Mouse (Mus musculus): ENCODE results near the gene Gm2431. TPM values are rescaled to one million over a fixed set of nuclear protein-coding genes. Genes with fewer than 3 reads are reported as not detected.

The Gm2431 gene
- not detected for polyA plus RNA-seq (2014; fragmentation: Illumina TruSeq; extraction: RNeasy Lipid Tissue Mini Kit (QIAGEN cat#74804); ENCODE audit: low read depth, low replicate concordance)

DNA sequence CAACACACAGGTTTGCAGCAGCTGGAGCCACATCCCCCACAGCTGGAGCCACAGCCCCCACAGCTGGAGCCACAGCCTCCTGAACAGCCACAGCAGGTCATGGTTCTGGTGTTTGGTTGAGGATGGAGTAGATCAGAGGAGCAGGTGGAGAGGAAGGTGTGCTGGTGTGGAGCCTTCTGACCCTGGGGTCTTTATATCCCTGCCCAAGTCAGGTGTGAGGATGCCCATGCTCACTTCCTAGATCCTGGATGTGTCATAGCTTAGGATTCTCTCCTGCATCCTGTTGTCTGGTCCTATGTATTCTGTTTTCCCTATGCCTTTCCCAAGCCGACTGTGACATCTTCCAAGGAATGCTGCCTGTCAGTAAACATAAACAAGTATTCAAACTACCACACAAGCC is at the start of gene Gm2431:
Gm2431 (minus strand) TSS at position 101 of the 400 bp plus-strand sequence.

DNA sequence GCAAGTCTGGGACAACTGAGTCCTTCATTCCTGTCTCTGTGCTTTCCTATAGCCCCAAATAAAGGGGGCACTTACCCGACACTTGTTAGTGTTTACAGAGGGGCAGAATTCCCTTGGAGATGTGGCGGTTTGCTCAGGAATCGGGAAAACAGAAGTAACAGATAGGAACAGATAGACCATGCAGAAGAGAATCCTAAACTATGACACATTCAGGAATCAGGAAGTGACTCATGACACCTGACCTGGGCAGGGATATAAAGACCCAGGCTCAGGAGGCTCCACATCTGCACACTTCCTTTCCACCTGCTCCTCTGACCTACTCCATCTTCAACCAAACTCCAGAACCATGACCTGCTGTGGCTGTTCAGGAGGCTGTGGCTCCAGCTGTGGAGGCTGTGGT is 45.1 kb upstream of the Gm2431 start, which contains the start of gene Krtap5-4:
Krtap5-4 (plus strand) TSS at position 301 of the 400 bp plus-strand sequence.

DNA sequence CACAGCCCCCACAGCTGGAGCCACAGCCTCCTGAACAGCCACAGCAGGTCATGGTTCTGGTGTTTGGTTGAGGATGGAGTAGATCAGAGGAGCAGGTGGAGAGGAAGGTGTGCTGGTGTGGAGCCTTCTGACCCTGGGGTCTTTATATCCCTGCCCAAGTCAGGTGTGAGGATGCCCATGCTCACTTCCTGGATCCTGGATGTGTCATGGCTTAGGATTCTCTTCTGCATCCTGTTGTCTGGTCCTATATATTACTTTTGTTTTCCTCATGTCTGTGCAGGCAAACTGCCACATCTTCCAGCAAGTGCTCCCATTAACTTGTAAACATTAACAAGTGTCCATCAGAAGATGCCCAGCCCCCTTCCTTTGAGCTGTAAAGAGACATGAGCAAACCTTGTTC is 38.9 kb upstream of the Gm2431 start, which contains the start of gene Krtap5-1:
Krtap5-1 (minus strand) TSS at position 101 of the 400 bp plus-strand sequence.

DNA sequence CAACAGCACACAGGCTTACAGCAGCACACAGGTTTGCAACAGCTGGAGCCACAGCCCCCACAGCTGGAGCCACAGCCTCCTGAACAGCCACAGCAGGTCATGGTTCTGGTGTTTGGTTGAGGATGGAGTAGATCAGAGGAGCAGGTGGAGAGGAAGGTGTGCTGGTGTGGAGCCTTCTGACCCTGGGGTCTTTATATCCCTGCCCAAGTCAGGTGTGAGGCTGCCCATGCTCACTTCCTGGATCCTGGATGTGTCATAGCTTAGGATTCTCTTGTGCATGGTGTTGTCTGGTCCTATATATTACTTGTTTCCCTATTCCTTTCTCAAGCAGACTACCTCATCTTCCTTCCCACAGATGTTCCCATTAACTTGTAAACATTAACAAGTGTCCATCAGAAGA is 16.1 kb upstream of the Gm2431 start, which contains the start of gene Gm4559:
Gm4559 (minus strand) TSS at position 101 of the 400 bp plus-strand sequence.

DNA sequence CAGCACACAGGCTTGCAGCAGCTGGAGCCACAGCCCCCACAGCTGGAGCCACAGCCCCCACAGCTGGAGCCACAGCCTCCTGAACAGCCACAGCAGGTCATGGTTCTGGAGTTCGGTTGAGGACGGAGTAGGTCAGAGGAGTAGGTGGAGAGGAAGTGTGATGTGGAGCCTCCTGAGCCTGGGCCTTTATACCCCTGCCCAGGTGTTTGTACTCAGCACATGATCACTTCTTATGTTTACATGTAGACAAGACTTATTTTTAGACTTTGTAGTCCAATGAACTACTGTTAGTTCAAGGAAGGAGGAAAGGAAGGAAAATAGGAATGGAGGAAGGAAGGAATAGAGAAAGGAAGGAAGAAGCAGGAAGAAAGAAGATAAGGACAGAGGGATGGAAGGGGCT is 17.2 kb downstream of the Gm2431 start, which contains the start of gene Gm40460:
Gm40460 (minus strand) TSS at position 101 of the 400 bp plus-strand sequence.

DNA sequence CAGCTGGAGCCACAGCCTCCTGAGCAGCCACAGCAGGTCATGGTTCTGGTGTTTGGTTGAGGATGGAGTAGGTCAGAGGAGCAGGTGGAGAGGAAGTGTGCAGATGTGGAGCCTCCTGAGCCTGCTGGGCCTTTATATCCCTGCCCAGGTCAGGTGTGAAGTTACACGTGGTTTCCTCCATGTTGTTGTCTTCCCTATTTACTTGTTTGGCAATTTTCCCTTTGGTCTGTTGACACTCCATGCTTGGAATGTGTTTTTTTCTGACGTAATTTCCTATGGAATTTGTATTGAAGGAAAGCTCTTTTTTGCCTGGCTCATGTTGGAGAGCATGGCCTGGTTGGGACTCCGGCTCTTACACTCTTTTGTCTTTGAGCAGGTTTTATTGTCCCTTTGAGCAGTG is 28.3 kb downstream of the Gm2431 start, which contains the start of gene Krtap5-5:
Krtap5-5 (minus strand) TSS at position 101 of the 400 bp plus-strand sequence.

DNA sequence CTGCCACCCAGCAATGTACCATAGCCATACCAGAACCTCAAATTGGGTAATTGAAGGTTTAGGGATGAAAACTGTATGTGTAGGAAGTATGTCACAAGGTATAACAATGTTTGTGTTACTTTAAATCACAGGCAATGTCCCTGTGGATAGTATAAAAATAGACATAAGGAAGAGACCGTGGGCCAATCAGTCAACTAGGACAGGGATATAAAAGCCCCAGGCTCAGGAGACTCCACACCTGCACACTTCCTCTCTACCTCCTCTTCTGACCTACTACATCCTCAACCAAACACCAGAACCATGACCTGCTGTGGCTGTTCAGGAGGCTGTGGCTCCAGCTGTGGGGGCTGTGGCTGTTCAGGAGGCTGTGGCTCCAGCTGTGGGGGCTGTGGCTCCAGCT is 46.6 kb downstream of the Gm2431 start, which contains the start of gene Gm7579:
Gm7579 (plus strand) TSS at position 301 of the 400 bp plus-strand sequence.

Other genes with a start within 250 kb of the Gm2431 start
- gene Mob2, start 197.3 kb downstream of the Gm2431 start, polyA plus RNA-seq (2014; fragmentation: Illumina TruSeq; extraction: RNeasy Lipid Tissue Mini Kit (QIAGEN cat#74804); ENCODE audit: low read depth, low replicate concordance) = 10.8 TPM
- 0.28 TPM for gene Dusp8, start 162.5 kb downstream of the Gm2431 start, polyA plus RNA-seq (2014; fragmentation: Illumina TruSeq; extraction: RNeasy Lipid Tissue Mini Kit (QIAGEN cat#74804); ENCODE audit: low read depth, low replicate concordance)
- not detected for gene Gm45618, start 137.6 kb downstream of the Gm2431 start, polyA plus RNA-seq (2014; fragmentation: Illumina TruSeq; extraction: RNeasy Lipid Tissue Mini Kit (QIAGEN cat#74804); ENCODE audit: low read depth, low replicate concordance)
- not detected for gene Gm39115, start 122.3 kb downstream of the Gm2431 start, polyA plus RNA-seq (2014; fragmentation: Illumina TruSeq; extraction: RNeasy Lipid Tissue Mini Kit (QIAGEN cat#74804); ENCODE audit: low read depth, low replicate concordance)
- not detected for gene Gm45337, start 113.7 kb downstream of the Gm2431 start, polyA plus RNA-seq (2014; fragmentation: Illumina TruSeq; extraction: RNeasy Lipid Tissue Mini Kit (QIAGEN cat#74804); ENCODE audit: low read depth, low replicate concordance)
- not detected for gene Gm29735, start 101.2 kb downstream of the Gm2431 start, polyA plus RNA-seq (2014; fragmentation: Illumina TruSeq; extraction: RNeasy Lipid Tissue Mini Kit (QIAGEN cat#74804); ENCODE audit: low read depth, low replicate concordance)
- not detected for gene Gm4553, start 92.6 kb downstream of the Gm2431 start, polyA plus RNA-seq (2014; fragmentation: Illumina TruSeq; extraction: RNeasy Lipid Tissue Mini Kit (QIAGEN cat#74804); ENCODE audit: low read depth, low replicate concordance)
- gene Krtap5-2, start 82.3 kb downstream of the Gm2431 start, polyA plus RNA-seq (2014; fragmentation: Illumina TruSeq; extraction: RNeasy Lipid Tissue Mini Kit (QIAGEN cat#74804); ENCODE audit: low read depth, low replicate concordance) = not detected
- gene Gm10153, start 68.0 kb downstream of the Gm2431 start, polyA plus RNA-seq (2014; fragmentation: Illumina TruSeq; extraction: RNeasy Lipid Tissue Mini Kit (QIAGEN cat#74804); ENCODE audit: low read depth, low replicate concordance) = not detected
- not detected for gene Krtap5-3, start 57.0 kb downstream of the Gm2431 start, polyA plus RNA-seq (2014; fragmentation: Illumina TruSeq; extraction: RNeasy Lipid Tissue Mini Kit (QIAGEN cat#74804); ENCODE audit: low read depth, low replicate concordance)
- gene Gm7579, start 46.5 kb downstream of the Gm2431 start, polyA plus RNA-seq (2014; fragmentation: Illumina TruSeq; extraction: RNeasy Lipid Tissue Mini Kit (QIAGEN cat#74804); ENCODE audit: low read depth, low replicate concordance) = not detected
- gene Krtap5-5, start 28.4 kb downstream of the Gm2431 start, polyA plus RNA-seq (2014; fragmentation: Illumina TruSeq; extraction: RNeasy Lipid Tissue Mini Kit (QIAGEN cat#74804); ENCODE audit: low read depth, low replicate concordance) = not detected
- not detected for gene Gm40460, start 17.3 kb downstream of the Gm2431 start, polyA plus RNA-seq (2014; fragmentation: Illumina TruSeq; extraction: RNeasy Lipid Tissue Mini Kit (QIAGEN cat#74804); ENCODE audit: low read depth, low replicate concordance)
- not detected for gene Gm4559, start 16.0 kb upstream of the Gm2431 start, polyA plus RNA-seq (2014; fragmentation: Illumina TruSeq; extraction: RNeasy Lipid Tissue Mini Kit (QIAGEN cat#74804); ENCODE audit: low read depth, low replicate concordance)
- gene Krtap5-1, start 38.8 kb upstream of the Gm2431 start, polyA plus RNA-seq (2014; fragmentation: Illumina TruSeq; extraction: RNeasy Lipid Tissue Mini Kit (QIAGEN cat#74804); ENCODE audit: low read depth, low replicate concordance) = not detected
- gene Krtap5-4, start 45.2 kb upstream of the Gm2431 start, polyA plus RNA-seq (2014; fragmentation: Illumina TruSeq; extraction: RNeasy Lipid Tissue Mini Kit (QIAGEN cat#74804); ENCODE audit: low read depth, low replicate concordance) = not detected
- not detected for gene Ifitm10, start 115.4 kb upstream of the Gm2431 start, polyA plus RNA-seq (2014; fragmentation: Illumina TruSeq; extraction: RNeasy Lipid Tissue Mini Kit (QIAGEN cat#74804); ENCODE audit: low read depth, low replicate concordance)
- gene Gm49369, start 124.3 kb upstream of the Gm2431 start, polyA plus RNA-seq (2014; fragmentation: Illumina TruSeq; extraction: RNeasy Lipid Tissue Mini Kit (QIAGEN cat#74804); ENCODE audit: low read depth, low replicate concordance) = 33.5 TPM
- gene Ctsd, start 129.7 kb upstream of the Gm2431 start, polyA plus RNA-seq (2014; fragmentation: Illumina TruSeq; extraction: RNeasy Lipid Tissue Mini Kit (QIAGEN cat#74804); ENCODE audit: low read depth, low replicate concordance) = 46.4 TPM
- not detected for gene Syt8, start 176.5 kb upstream of the Gm2431 start, polyA plus RNA-seq (2014; fragmentation: Illumina TruSeq; extraction: RNeasy Lipid Tissue Mini Kit (QIAGEN cat#74804); ENCODE audit: low read depth, low replicate concordance)
- not detected for gene Tnni2, start 183.5 kb upstream of the Gm2431 start, polyA plus RNA-seq (2014; fragmentation: Illumina TruSeq; extraction: RNeasy Lipid Tissue Mini Kit (QIAGEN cat#74804); ENCODE audit: low read depth, low replicate concordance)
- 1.6 TPM for gene Lsp1, start 202.5 kb upstream of the Gm2431 start, polyA plus RNA-seq (2014; fragmentation: Illumina TruSeq; extraction: RNeasy Lipid Tissue Mini Kit (QIAGEN cat#74804); ENCODE audit: low read depth, low replicate concordance)
- not detected for gene Tnnt3, start 240.5 kb upstream of the Gm2431 start, polyA plus RNA-seq (2014; fragmentation: Illumina TruSeq; extraction: RNeasy Lipid Tissue Mini Kit (QIAGEN cat#74804); ENCODE audit: low read depth, low replicate concordance)

All from kidney, adult 10 weeks (tissue).